Mouse (Mus musculus): ENCODE results near the gene Tenm4.

GRCm38 (mm10) chr7:96270684-96271083 lies 99.6 kb downstream of the Tenm4 start:
- TF ChIP-seq EP300 (IDR thresholded peaks at IDR 0.05; ENCODE audit: low read depth): no peak
- TF ChIP-seq CTCF (IDR thresholded peaks at IDR 0.05; ENCODE audit: low read depth): no peak

All from liver, embryonic 14.5 days (tissue).